Mouse (Mus musculus): Measurements from ENCODE around the gene Cyp4a31. TPM values are rescaled to one million over a fixed set of nuclear protein-coding genes. Genes with fewer than 3 reads are reported as not detected.
A peak's percentile ranks its signal among the peaks of the same experiment; 100 is the strongest.
"Not testable (repeated sequence)": the region's sequence is repeated elsewhere in the genome, so short reads cannot be mapped to it uniquely, and the experiment has no call there.

The Cyp4a31 gene
- polyA plus RNA-seq (2015; fragmentation: Nextera tagmentation; extraction: Ambion mirVana) = 0.05 TPM in 1 of 2 replicates, not detected in the other

DNA sequence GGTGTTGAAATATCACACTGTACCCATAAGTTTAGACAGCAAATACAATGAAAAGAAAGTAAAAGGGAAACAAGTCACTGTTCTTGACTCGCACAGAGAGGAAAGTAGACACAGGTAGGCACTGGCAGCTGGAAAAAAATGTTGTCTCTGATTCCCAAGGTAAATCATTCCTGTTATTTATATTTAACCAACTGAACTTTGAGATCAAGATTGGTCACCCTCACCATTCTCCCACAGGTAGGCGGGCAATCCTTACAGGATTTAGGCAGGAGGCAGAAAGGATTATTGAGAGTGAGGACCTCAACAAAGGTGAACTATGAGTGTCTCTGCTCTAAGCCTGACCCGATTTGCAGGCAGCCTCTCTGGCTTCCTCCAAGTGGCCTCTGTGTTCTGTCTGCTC is at the start of gene Cyp4a31:
Cyp4a31 (plus strand) TSS at position 249 of the 400 bp plus-strand sequence.
- no peak within 1 kb of the TSS for H3K4me2 ChIP-seq (ENCODE audit: low read depth, low read length)
- WGBS = 80% methylated on average over 3 of the region's 3 CpGs
- no peak within 1 kb of the TSS for H3K27ac ChIP-seq (ENCODE audit: low read length)
- no peaks in the 10 kb centered on the region for H3K9me3 ChIP-seq (ENCODE audit: control insufficient read depth, low read length)
- no peak within 1 kb of the TSS for H3K4me3 ChIP-seq (ENCODE audit: low read length)
- H3K4me1 ChIP-seq (ENCODE audit: control insufficient read depth, insufficient read depth, low read length) = no peaks in the 10 kb centered on the region
- H3K27me3 ChIP-seq (replicated peaks; ENCODE audit: control insufficient read depth, insufficient read depth, low read length) = no peaks in the 10 kb centered on the region
- H3K36me3 ChIP-seq (ENCODE audit: control insufficient read depth, insufficient read depth, low read length) = no peaks in the 10 kb centered on the region
- ATAC-seq = no peak
- no peak within 1 kb of the TSS for H3K9ac ChIP-seq (ENCODE audit: low read depth, low read length)

DNA sequence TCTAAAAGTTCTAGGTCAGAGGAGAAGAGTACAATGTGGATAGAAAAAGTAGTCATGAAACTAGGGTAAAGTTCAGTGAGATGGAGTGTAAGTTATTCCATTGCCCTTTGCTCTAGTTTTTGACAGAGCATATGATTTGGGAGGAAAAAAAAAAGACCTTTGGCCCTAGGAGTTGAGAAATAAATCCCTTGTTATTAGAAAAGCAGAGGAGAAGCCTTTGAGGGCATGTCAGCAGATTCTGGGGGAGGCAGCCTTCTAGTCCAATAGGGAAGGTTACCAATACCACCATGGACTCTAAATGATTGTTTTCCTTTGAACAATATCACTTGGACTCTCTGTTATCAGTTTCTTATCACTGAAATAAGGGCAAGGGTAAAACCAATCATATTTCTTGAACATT is 49.5 kb upstream of the Cyp4a31 start:
- not testable (repeated sequence) for H3K27ac ChIP-seq (ENCODE audit: low read length); H3K4me1 ChIP-seq (ENCODE audit: control insufficient read depth, insufficient read depth, low read length); H3K4me2 ChIP-seq (ENCODE audit: low read depth, low read length); H3K36me3 ChIP-seq (ENCODE audit: control insufficient read depth, insufficient read depth, low read length); H3K27me3 ChIP-seq (replicated peaks; ENCODE audit: control insufficient read depth, insufficient read depth, low read length); H3K4me3 ChIP-seq (ENCODE audit: low read length); H3K9ac ChIP-seq (ENCODE audit: low read depth, low read length); H3K9me3 ChIP-seq (ENCODE audit: control insufficient read depth, low read length)
- ATAC-seq = peak; percentile 80

DNA sequence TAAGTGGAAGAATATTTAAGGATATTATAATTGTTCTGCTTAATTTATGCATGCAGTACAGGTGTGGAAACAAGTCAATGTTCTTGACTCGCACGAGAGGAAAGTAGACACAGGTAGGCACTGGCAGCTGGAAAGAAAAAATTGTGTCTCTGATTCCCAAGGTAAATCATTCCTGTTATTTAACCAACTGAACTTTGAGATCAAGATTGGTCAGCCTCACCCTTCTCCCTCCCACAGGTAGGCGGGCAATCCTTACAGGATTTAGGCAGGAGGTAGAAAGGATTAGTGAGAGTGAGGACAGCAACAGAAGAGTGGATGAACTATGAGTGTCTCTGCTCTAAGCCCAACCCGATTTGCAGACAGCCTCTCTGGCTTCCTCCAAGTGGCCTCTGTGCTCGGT is 45.4 kb upstream of the Cyp4a31 start, which contains the start of gene Cyp4a10:
Cyp4a10 (plus strand) TSS at position 265 of the 400 bp plus-strand sequence.
- H3K4me1 ChIP-seq (ENCODE audit: control insufficient read depth, insufficient read depth, low read length); H3K9ac ChIP-seq (ENCODE audit: low read depth, low read length); H3K36me3 ChIP-seq (ENCODE audit: control insufficient read depth, insufficient read depth, low read length); ATAC-seq; H3K27me3 ChIP-seq (replicated peaks; ENCODE audit: control insufficient read depth, insufficient read depth, low read length); H3K4me2 ChIP-seq (ENCODE audit: low read depth, low read length); H3K27ac ChIP-seq (ENCODE audit: low read length); H3K4me3 ChIP-seq (ENCODE audit: low read length); H3K9me3 ChIP-seq (ENCODE audit: control insufficient read depth, low read length): not testable (repeated sequence)
- 80% methylated on average over 5 of the region's 5 CpGs for WGBS

DNA sequence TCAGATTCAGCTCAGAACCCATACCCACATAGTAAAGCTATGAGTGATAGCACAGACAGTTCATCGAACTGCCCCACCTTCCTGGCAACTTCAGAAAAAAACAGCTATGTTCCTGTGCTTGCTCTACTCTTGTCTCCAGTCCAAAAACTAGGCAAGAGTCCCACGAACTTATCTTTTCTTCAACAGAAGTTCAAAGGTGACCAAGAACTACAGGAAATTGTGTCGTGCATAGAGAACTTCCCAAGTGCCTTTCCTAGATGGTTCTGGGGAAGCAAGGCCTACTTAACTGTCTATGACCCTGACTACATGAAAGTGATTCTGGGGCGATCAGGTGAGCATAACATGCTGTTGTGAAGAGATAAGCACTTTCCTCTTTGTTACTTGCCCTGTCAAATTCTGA is 44.0 kb upstream of the Cyp4a31 start:
- H3K27me3 ChIP-seq (replicated peaks; ENCODE audit: control insufficient read depth, insufficient read depth, low read length) = no peaks in the 10 kb centered on the region
- no peaks in the 10 kb centered on the region for H3K9me3 ChIP-seq (ENCODE audit: control insufficient read depth, low read length)
- H3K4me2 ChIP-seq (ENCODE audit: low read depth, low read length) = no peak overlapping the region
- no peak overlapping the region for H3K4me3 ChIP-seq (ENCODE audit: low read length)
- H3K9ac ChIP-seq (ENCODE audit: low read depth, low read length) = no peak overlapping the region
- no peaks in the 10 kb centered on the region for H3K36me3 ChIP-seq (ENCODE audit: control insufficient read depth, insufficient read depth, low read length)
- WGBS = 69% methylated on average over 4 of the region's 4 CpGs
- no peaks in the 10 kb centered on the region for H3K4me1 ChIP-seq (ENCODE audit: control insufficient read depth, insufficient read depth, low read length)
- no peak for ATAC-seq
- H3K27ac ChIP-seq (ENCODE audit: low read length) = no peak overlapping the region

DNA sequence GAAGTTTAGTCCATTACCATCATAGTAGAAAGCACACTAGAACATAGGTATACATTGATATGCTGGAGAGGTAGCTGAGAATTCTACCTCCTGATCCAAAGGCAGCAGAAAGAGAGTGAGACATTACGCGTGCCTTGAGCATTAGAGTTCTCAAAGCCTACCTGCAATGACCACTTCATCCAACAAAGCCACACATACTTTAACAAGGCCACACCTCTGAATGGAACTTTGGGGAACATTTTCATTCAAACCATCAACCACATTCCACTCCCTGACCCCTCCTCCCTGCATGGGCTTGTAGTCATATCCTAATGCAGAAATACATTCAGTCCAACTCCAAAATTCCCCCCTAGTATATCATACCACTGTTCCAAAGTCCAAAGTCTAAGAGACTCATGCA is 41.7 kb upstream of the Cyp4a31 start:
- no peak for ATAC-seq
- no peak overlapping the region for H3K27ac ChIP-seq (ENCODE audit: low read length)

DNA sequence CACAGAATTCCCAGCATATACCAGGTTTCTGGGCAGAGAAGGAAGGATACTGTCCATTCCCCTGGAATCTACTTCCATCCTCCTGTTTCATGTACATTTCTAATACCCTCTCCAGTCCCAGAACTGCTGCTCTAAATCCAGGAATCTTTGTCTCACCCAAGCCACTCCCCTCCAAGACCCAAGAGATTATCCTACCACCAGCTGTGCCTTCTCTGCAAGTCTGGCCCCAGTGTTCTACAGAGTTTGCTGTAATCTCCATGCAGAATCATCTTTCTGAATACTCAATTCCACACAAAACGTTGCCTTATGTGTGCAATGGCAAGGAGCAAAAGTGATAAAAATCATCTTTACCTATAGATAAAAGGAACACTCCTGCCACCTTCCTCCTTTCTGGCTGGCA is 18.3 kb upstream of the Cyp4a31 start:
- Histone ChIP-seq H3K9ac (ENCODE audit: low read depth, low read length) (no peak overlapping the region), H3K4me1 (ENCODE audit: control insufficient read depth, insufficient read depth, low read length) (no peaks in the 10 kb centered on the region), H3K36me3 (ENCODE audit: control insufficient read depth, insufficient read depth, low read length) (no peaks in the 10 kb centered on the region), H3K27ac (ENCODE audit: low read length) (no peak overlapping the region), H3K27me3 (replicated peaks; ENCODE audit: control insufficient read depth, insufficient read depth, low read length) (no peaks in the 10 kb centered on the region), H3K4me2 (ENCODE audit: low read depth, low read length) (no peak overlapping the region), H3K9me3 (ENCODE audit: control insufficient read depth, low read length) (no peaks in the 10 kb centered on the region), H3K4me3 (ENCODE audit: low read length) (no peak overlapping the region)
- WGBS = 45% methylated on average over 1 of the region's 1 CpGs
- ATAC-seq = no peak

More for the DNA sequence above, 41.7 kb upstream of the Cyp4a31 start:
- 98% methylated on average over 2 of the region's 2 CpGs for WGBS
- Histone ChIP-seq H3K4me2 (ENCODE audit: low read depth, low read length) (no peak overlapping the region), H3K4me3 (ENCODE audit: low read length) (no peak overlapping the region), H3K9me3 (ENCODE audit: control insufficient read depth, low read length) (no peaks in the 10 kb centered on the region), H3K27me3 (replicated peaks; ENCODE audit: control insufficient read depth, insufficient read depth, low read length) (no peaks in the 10 kb centered on the region), H3K36me3 (ENCODE audit: control insufficient read depth, insufficient read depth, low read length) (no peaks in the 10 kb centered on the region), H3K9ac (ENCODE audit: low read depth, low read length) (no peak overlapping the region), H3K4me1 (ENCODE audit: control insufficient read depth, insufficient read depth, low read length) (no peaks in the 10 kb centered on the region)

DNA sequence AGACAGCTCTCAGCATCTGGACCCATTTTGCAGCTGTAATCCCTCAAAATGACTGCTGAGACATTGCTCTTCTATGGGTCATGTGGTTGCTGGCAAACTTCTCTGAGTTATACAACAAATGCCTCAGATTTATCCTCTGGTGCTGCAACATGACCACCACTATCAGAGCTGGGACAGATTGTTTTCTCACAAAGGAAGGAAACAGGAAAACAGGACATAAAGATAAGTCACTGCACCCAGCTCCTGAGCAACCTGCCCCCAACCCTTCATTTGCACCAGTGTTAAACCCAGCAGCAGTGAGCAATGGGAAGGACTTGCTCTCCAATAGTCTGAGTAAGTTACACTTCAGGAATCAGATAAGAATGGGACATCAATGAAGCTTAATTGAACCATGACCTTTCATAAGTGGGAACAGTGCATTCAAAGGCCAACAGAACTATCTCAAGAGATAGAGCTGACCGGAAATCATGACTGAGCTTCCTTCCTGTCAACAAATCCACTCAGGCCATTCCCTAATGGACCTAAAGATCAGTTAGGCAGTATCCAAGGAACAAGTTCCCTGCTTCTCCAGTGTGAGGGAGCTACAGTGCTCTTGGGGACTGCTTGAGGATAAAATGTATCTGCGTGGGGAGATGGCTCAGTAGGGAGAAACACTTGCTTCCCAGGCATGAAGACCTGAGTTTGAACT is 17.2 kb upstream of the Cyp4a31 start:
- 65% methylated on average over 2 of the region's 2 CpGs for WGBS
- Histone ChIP-seq H3K9me3 (ENCODE audit: control insufficient read depth, low read length) (no peaks in the 10 kb centered on the region), H3K9ac (ENCODE audit: low read depth, low read length) (no peak overlapping the region), H3K36me3 (ENCODE audit: control insufficient read depth, insufficient read depth, low read length) (no peaks in the 10 kb centered on the region), H3K27me3 (replicated peaks; ENCODE audit: control insufficient read depth, insufficient read depth, low read length) (no peaks in the 10 kb centered on the region), H3K4me2 (ENCODE audit: low read depth, low read length) (no peak overlapping the region), H3K27ac (ENCODE audit: low read length) (no peak overlapping the region), H3K4me1 (ENCODE audit: control insufficient read depth, insufficient read depth, low read length) (no peaks in the 10 kb centered on the region), H3K4me3 (ENCODE audit: low read length) (no peak overlapping the region)
- ATAC-seq = no peak

DNA sequence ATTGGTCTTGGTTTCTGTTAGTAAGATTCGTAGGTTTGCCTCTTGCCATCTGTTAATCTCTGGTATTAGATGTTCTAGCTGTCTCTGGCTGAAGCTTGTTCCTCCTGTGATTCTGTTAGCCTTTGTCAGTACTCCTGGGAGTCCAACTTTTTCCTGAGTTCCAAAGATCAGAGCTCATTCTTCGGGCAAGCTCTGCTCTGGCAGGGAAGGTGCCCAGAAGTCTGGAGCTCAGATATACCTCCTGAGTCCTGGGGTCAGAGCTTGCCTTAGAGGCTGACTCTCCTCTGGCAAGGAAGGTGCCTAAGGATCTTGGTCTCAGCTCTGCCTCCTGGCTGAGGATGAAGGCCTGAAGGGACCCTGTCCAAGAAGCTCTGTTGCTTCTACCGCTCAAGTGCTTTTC is 10.7 kb upstream of the Cyp4a31 start:
- no peak overlapping the region for H3K9ac ChIP-seq (ENCODE audit: low read depth, low read length)
- H3K9me3 ChIP-seq (ENCODE audit: control insufficient read depth, low read length) = no peaks in the 10 kb centered on the region
- no peak overlapping the region for H3K4me3 ChIP-seq (ENCODE audit: low read length)
- H3K4me2 ChIP-seq (ENCODE audit: low read depth, low read length) = no peak overlapping the region
- no peak overlapping the region for H3K27ac ChIP-seq (ENCODE audit: low read length)
- no peaks in the 10 kb centered on the region for H3K4me1 ChIP-seq (ENCODE audit: control insufficient read depth, insufficient read depth, low read length)
- WGBS = 81% methylated on average over 3 of the region's 3 CpGs
- no peaks in the 10 kb centered on the region for H3K36me3 ChIP-seq (ENCODE audit: control insufficient read depth, insufficient read depth, low read length)
- no peak for ATAC-seq
- no peaks in the 10 kb centered on the region for H3K27me3 ChIP-seq (replicated peaks; ENCODE audit: control insufficient read depth, insufficient read depth, low read length)

DNA sequence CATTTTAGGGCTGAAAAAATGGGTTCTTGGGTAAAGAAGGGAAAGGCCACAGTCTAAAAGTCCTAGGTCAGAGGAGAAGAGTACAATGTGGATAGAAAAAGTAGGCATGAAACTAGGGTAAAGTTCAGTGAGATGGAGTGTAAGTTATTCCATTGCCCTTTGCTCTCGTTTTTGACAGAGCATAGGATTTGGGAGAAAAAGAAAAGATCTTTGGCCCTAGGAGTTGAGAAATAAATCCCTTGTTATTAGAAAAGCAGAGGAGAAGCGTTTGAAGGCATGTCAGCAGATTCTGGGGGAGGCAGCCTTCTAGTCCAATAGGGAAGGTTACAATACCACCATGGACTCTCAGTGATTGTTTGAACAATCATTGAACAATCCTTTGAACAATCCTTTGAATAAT is 7.9 kb upstream of the Cyp4a31 start:
- Histone ChIP-seq H3K9me3 (ENCODE audit: control insufficient read depth, low read length) (no peaks in the 10 kb centered on the region), H3K9ac (ENCODE audit: low read depth, low read length) (no peak overlapping the region), H3K4me1 (ENCODE audit: control insufficient read depth, insufficient read depth, low read length) (no peaks in the 10 kb centered on the region), H3K27ac (ENCODE audit: low read length) (no peak overlapping the region), H3K36me3 (ENCODE audit: control insufficient read depth, insufficient read depth, low read length) (no peaks in the 10 kb centered on the region), H3K4me3 (ENCODE audit: low read length) (no peak overlapping the region), H3K27me3 (replicated peaks; ENCODE audit: control insufficient read depth, insufficient read depth, low read length) (no peaks in the 10 kb centered on the region), H3K4me2 (ENCODE audit: low read depth, low read length) (no peak overlapping the region)
- WGBS = 56% methylated on average over 2 of the region's 2 CpGs
- no peak for ATAC-seq

Data from intestine, embryonic 16.5 days (tissue).